Mouse (Mus musculus): ENCODE measurements around the gene Gm3625. TPM values are rescaled to one million over a fixed set of nuclear protein-coding genes. Genes with fewer than 3 reads are reported as not detected.

Gm3625 gene
- not detected for total RNA-seq (2023)

GRCm38 (mm10) chr12:4592541-4593165 is at the start of gene Gm3625, which contains the start of gene Itsn2:
TSS of gene Gm3625 (minus strand) at chr12:4592927.
TSS of gene Itsn2 (plus strand) at chr12:4592638.

Other genes starting within 250 kb of the Gm3625 start
- 46.3 TPM for gene Ncoa1, start 115.7 kb downstream of the Gm3625 start, total RNA-seq (2023)
- gene Itsn2, start 289 bp downstream of the Gm3625 start, total RNA-seq (2023), result 210 TPM
- not detected for gene Fam228a, start 145.5 kb upstream of the Gm3625 start, total RNA-seq (2023)
- gene Pfn4, start 176.1 kb upstream of the Gm3625 start, total RNA-seq (2023), result 1.9 TPM
- 5.5 TPM for gene Fam228b, start 176.3 kb upstream of the Gm3625 start, total RNA-seq (2023)
- gene Sf3b6, start 224.6 kb upstream of the Gm3625 start, total RNA-seq (2023), result 129 TPM
- 1.2 TPM for gene Fkbp1b, start 248.7 kb upstream of the Gm3625 start, total RNA-seq (2023)

Data from CD4-positive naive resting alpha-beta T cell, adult 57 days (primary cell).